Mouse (Mus musculus): ENCODE results near the gene Nlk.

DNA sequence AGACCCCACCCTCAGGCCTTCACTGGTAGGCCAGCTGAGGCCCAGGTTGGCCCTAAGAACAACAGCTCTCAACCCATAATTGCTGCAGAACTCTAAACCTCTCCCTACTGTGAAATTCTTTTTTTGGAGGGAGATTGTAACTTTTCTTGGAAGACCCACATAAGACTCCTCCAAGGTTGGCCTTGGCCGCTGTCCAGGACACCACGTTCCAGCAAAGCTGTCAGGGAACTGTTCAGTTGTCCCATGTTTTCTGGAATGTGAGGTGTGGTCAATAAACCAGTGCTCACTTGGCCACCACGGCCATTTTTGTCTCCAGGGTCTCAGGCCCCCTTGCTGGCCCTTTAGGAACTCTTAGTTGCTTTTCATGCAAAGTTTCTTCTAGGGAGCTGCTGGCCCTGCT is 175.3 kb downstream of the Nlk start:
- TF ChIP-seq POLR2A (IDR thresholded peaks at IDR 0.05; ENCODE audit: extremely low read depth, insufficient read depth, low read length) = no peak
- no peak for TF ChIP-seq CTCF (IDR thresholded peaks at IDR 0.05; ENCODE audit: low read depth, low read length)

Measured in liver, adult 2 months (tissue).